ENCODE assay signal across 16 mouse cellular contexts in the genomic region with DNA sequence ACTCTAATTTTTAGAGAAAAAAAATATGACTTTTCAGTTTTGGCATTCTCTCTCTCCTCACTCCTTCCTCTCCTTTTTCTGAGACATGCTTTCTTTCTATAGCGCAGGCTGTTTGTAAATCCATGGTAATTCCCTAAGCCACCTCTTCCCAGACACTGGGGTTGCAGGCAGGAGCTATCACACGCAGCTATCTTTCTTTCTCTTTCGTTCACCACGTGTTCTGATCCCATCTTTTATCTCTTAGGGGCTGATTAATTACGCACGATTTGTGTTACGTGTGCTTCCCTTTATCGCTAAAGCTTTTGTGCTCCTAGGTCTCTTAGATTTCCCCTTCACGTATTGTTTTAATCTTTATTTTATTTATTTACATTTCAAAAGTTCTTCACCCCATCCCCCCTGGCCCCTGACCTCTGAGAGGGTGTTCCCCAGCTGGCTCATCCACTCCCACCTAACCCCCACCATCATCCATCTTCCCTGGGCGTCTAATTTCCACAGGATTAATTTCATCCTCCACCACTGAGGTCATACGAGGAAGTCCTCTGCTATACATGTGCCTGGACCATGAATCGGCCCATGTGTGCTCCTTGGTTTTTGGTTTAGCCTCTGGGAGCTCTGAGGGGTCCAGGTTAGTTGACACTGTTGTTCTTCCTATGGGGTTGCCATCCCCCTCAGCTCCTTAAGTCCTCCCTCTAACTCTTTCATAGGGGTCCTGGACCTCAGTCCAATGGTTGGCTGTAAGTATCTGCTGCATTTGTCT. TPM values are rescaled to one million over a fixed set of nuclear protein-coding genes. Genes with fewer than 3 reads are reported as not detected.
A peak's percentile ranks its signal among the peaks of the same experiment; 100 is the strongest.
DNase-seq lines count a peak whose midpoint lies in the region; ATAC-seq lines count a peak whose summit lies in the region.
"Had no signal": no experiment of that assay in that cellular context is flagged by ENCODE, and none has a peak within 500 bp of the region (broad histone marks: within the 10 kb centered on the region; RNA-seq: fewer than 3 reads in every experiment).

No protein-coding gene starts in this region.

- WGBS in kidney, embryonic 15.5 days: 31% methylated on average over 12 of the region's 12 CpGs
- 38% methylated on average over 12 of the region's 12 CpGs for WGBS in liver, embryonic 16.5 days (ENCODE audit: insufficient replicate concordance)
- WGBS in forebrain, embryonic 10.5 days: 74% methylated on average over 12 of the region's 12 CpGs

- peak; percentile 45 for DNase-seq in CD4-positive, CD25-positive, alpha-beta regulatory T cell, adult 2 months (ENCODE audit: low read depth, low spot score)
- no peak for DNase-seq in kidney, adult 9 months
- peak; percentile 17 for DNase-seq in 416B (ENCODE audit: low read depth)
- no peak for DNase-seq in forebrain, embryonic 10.5 days (ENCODE audit: extremely low spot score, low spot score)
- DNase-seq in natural killer cell, adult 2 months (ENCODE audit: low spot score in 2 of 2): no peak
- DNase-seq: adrenal gland, postnatal 36 days; cerebellum, adult 11 months; forebrain, postnatal 0 days; kidney, adult 8-10 months; thymus, adult 18-20 months had no signal

- no peak overlapping the region for H3K4me3 ChIP-seq in kidney, embryonic 15.5 days (replicated peaks)
- H3K4me3 ChIP-seq in liver, embryonic 16.5 days (ENCODE audit: low read depth, low read length): no peak overlapping the region; the same call in 1 of the 2 replicates
- no peak overlapping the region for H3K4me3 ChIP-seq in forebrain, embryonic 10.5 days
- H3K4me3 ChIP-seq: hindbrain, embryonic 15.5 days; limb, embryonic 12.5 days; midbrain, embryonic 10.5 days had no signal

- H3K4me2 ChIP-seq in kidney, embryonic 15.5 days: peak overlapping the region; percentile 43
- H3K4me2 ChIP-seq in liver, embryonic 16.5 days (ENCODE audit: low read depth, low read length): peak overlapping the region; percentile 37; the same call in 1 of the 2 replicates

- H3K9me3 ChIP-seq in kidney, embryonic 15.5 days (replicated peaks): no peaks in the 10 kb centered on the region
- no peaks in the 10 kb centered on the region for H3K9me3 ChIP-seq in liver, embryonic 16.5 days (replicated peaks; ENCODE audit: control insufficient read depth, low read length)
- no peaks in the 10 kb centered on the region for H3K9me3 ChIP-seq in forebrain, embryonic 10.5 days
- H3K9me3 ChIP-seq: hindbrain, embryonic 15.5 days; limb, embryonic 12.5 days; midbrain, embryonic 10.5 days had no signal

- H3K36me3 ChIP-seq in kidney, embryonic 15.5 days: no peaks in the 10 kb centered on the region
- no peaks in the 10 kb centered on the region for H3K36me3 ChIP-seq in liver, embryonic 16.5 days (ENCODE audit: control insufficient read depth, insufficient read depth)
- H3K36me3 ChIP-seq in forebrain, embryonic 10.5 days (replicated peaks): no peaks in the 10 kb centered on the region
- H3K36me3 ChIP-seq: hindbrain, embryonic 15.5 days; limb, embryonic 12.5 days; midbrain, embryonic 10.5 days had no signal

- H3K27ac ChIP-seq in kidney, embryonic 15.5 days: no peak overlapping the region
- no peak overlapping the region for H3K27ac ChIP-seq in liver, embryonic 16.5 days (ENCODE audit: low read length)
- H3K27ac ChIP-seq in forebrain, embryonic 10.5 days: no peak overlapping the region
- H3K27ac ChIP-seq: hindbrain, embryonic 15.5 days; limb, embryonic 12.5 days; midbrain, embryonic 10.5 days had no signal

- peaks cover 8% of the 10 kb centered on the region; the same call in 1 of the 2 replicates for H3K4me1 ChIP-seq in kidney, embryonic 15.5 days
- H3K4me1 ChIP-seq in liver, embryonic 16.5 days (ENCODE audit: control insufficient read depth, low read depth, low read length): no peaks in the 10 kb centered on the region
- 0 out of 2 replicates have a peak, but pooled peaks cover 5% of the 10 kb centered on the region for H3K4me1 ChIP-seq in forebrain, embryonic 10.5 days
- H3K4me1 ChIP-seq: hindbrain, embryonic 15.5 days; limb, embryonic 12.5 days had no signal

- no peak for ATAC-seq in CD4-positive, CD25-positive, alpha-beta regulatory T cell, adult 4 months
- 0 out of 2 replicates have a peak, but pooled peaks have one; percentile 43 for ATAC-seq in kidney, embryonic 15.5 days (replicated peaks; ENCODE audit: low FRiP score)
- no peak for ATAC-seq in liver, embryonic 16.5 days (ENCODE audit: low read depth)
- ATAC-seq: forebrain, postnatal 0 days had no signal

- H3K9ac ChIP-seq in kidney, embryonic 15.5 days: no peak overlapping the region
- H3K9ac ChIP-seq in liver, embryonic 16.5 days (ENCODE audit: low read depth, low read length): no peak overlapping the region
- H3K9ac ChIP-seq: forebrain, postnatal 0 days; hindbrain, embryonic 15.5 days; limb, embryonic 12.5 days had no signal

- H3K27me3 ChIP-seq in kidney, embryonic 15.5 days: peaks cover 5% of the 10 kb centered on the region; the same call in 1 of the 2 replicates
- H3K27me3 ChIP-seq in liver, embryonic 16.5 days (ENCODE audit: control insufficient read depth, insufficient read depth, low read depth, low read length): no peaks in the 10 kb centered on the region
- no peaks in the 10 kb centered on the region for H3K27me3 ChIP-seq in forebrain, embryonic 10.5 days (ENCODE audit: poor library complexity, severe bottlenecking)
- H3K27me3 ChIP-seq: hindbrain, embryonic 15.5 days; limb, embryonic 12.5 days had no signal

RNA-seq across cellular contexts. Expression of a gene that starts 2.6 kb away (rescaled TPM):
- polyA plus RNA-seq in CD4-positive, CD25-positive, alpha-beta regulatory T cell, adult 4 months (2017; shearing (Covaris generic)): 10 to 100 TPM; 55.8 to 64.6 TPM
- polyA plus RNA-seq in kidney, embryonic 15.5 days (2015; fragmentation: Nextera tagmentation; extraction: Ambion mirVana): 1.2 and 1.6 TPM in 2 replicates
- polyA plus RNA-seq in liver, embryonic 16.5 days (2015; fragmentation: Nextera tagmentation; extraction: Ambion mirVana): 2.9 and 3.1 TPM in 2 replicates
- 0.26 and 0.28 TPM in 2 replicates for polyA plus RNA-seq in forebrain, embryonic 10.5 days (2016; fragmentation: Nextera tagmentation; extraction: Ambion mirVana)

RNA-seq across cellular contexts. Expression of a gene that starts 11.7 kb away (rescaled TPM):
- polyA plus RNA-seq in CD4-positive, CD25-positive, alpha-beta regulatory T cell, adult 4 months (2017; shearing (Covaris generic)): 1 to 10 TPM; 2.4 to 3.3 TPM
- polyA plus RNA-seq in kidney, embryonic 15.5 days (2015; fragmentation: Nextera tagmentation; extraction: Ambion mirVana): 13.4 and 13.5 TPM in 2 replicates
- polyA plus RNA-seq in liver, embryonic 16.5 days (2015; fragmentation: Nextera tagmentation; extraction: Ambion mirVana): 2.0 and 2.4 TPM in 2 replicates
- polyA plus RNA-seq in forebrain, embryonic 10.5 days (2016; fragmentation: Nextera tagmentation; extraction: Ambion mirVana): 14.0 and 14.9 TPM in 2 replicates

Comparison
In these comparisons a context has a peak if more than half of its experiments do, and no peak if none do; other contexts are left out.
1. DNase-seq: peak in CD4-positive, CD25-positive, alpha-beta regulatory T cell, adult 2 months (single experiment) and 416B (single experiment); none in kidney, adult 9 months (single experiment), forebrain, embryonic 10.5 days (single experiment) and natural killer cell, adult 2 months (0 of 2).
2. RNA of a gene that starts 2.6 kb away (polyA plus RNA-seq): 55.8 to 64.6 TPM in CD4-positive, CD25-positive, alpha-beta regulatory T cell, adult 4 months; 2.9 to 3.1 TPM in liver, embryonic 16.5 days, 1.2 to 1.6 TPM in kidney, embryonic 15.5 days and 0.26 to 0.28 TPM in forebrain, embryonic 10.5 days; every median in the first group is over 10 times any median in the second.